Mouse (Mus musculus) myocyte (in vitro differentiated cells): ENCODE measurements around the gene Gna12.

Source experiments
- MAX ChIP-seq: IDR thresholded peaks from one replicate; pipeline ENCODE4 v1.6.1; 2011; ENCODE audit warnings: low read depth, mild to moderate bottlenecking, control low read depth
- POLR2A ChIP-seq: IDR thresholded peaks from one replicate; pipeline ENCODE4 v1.6.1; 2011; ENCODE audit warnings: low read depth, mild to moderate bottlenecking, control low read depth, moderate library complexity; ENCODE audit not compliant: insufficient read length

GRCm38 (mm10) chr5:140764921-140765613 lies 65.2 kb downstream of the Gna12 start:
- no peak for TF ChIP-seq POLR2A
- no peak for TF ChIP-seq MAX
